Mouse (Mus musculus) intestine, postnatal 0 days (tissue): Measurements from ENCODE around the gene Tha1. TPM values are rescaled to one million over a fixed set of nuclear protein-coding genes. Genes with fewer than 3 reads are reported as not detected.

Experiments
- ATAC-seq: fragments of 200-750 bp; cut with Nextera tagmentation; 2 replicates; pipeline ENCODE4 v1.8.0; 2017; ENCODE audit warnings: mild to moderate bottlenecking, moderate TSS enrichment, moderate library complexity
- H3K27ac ChIP-seq: fragments of 300-500 bp; sonication (generic); 2 replicates; pipeline ENCODE4 v1.5.1; 2014; ENCODE audit warnings: mild to moderate bottlenecking, low read depth, low read length, moderate library complexity
- H3K27me3 ChIP-seq: fragments of 300-500 bp; sonication (generic); replicated peaks from 2 replicates; pipeline ENCODE4 v1.6.1; 2014; ENCODE audit warnings: low read length, mixed read lengths; ENCODE audit not compliant: control insufficient read depth, insufficient read depth
- H3K36me3 ChIP-seq: fragments of 300-500 bp; sonication (generic); 2 replicates; pipeline ENCODE4 v1.6.1; 2014; ENCODE audit warnings: mild to moderate bottlenecking, moderate library complexity; ENCODE audit not compliant: control insufficient read depth, insufficient read depth
- H3K4me1 ChIP-seq: fragments of 300-500 bp; sonication (generic); replicated peaks from 2 replicates; pipeline ENCODE4 v1.6.1; 2014; ENCODE audit warnings: antibody characterized with exemption, low read length, mixed read lengths; ENCODE audit not compliant: control insufficient read depth, insufficient read depth
- H3K4me2 ChIP-seq: fragments of 300-500 bp; sonication (generic); replicated peaks from 2 replicates; pipeline ENCODE4 v1.6.1; 2014; ENCODE audit warnings: low read depth, mild to moderate bottlenecking, moderate library complexity
- H3K4me3 ChIP-seq: fragments of 300-500 bp; sonication (generic); 2 replicates; pipeline ENCODE4 v1.5.1; 2014; ENCODE audit warnings: low read depth, low read length
- H3K9ac ChIP-seq: fragments of 300-500 bp; sonication (generic); 2 replicates; pipeline ENCODE4 v1.6.1; 2014; ENCODE audit warnings: mild to moderate bottlenecking, low read depth, low read length
- H3K9me3 ChIP-seq: fragments of 300-500 bp; sonication (generic); 2 replicates; pipeline ENCODE4 v1.6.1; 2016; ENCODE audit warnings: mixed run types; ENCODE audit not compliant: control insufficient read depth
- CTCF ChIP-seq: sonication (generic); IDR thresholded peaks from 2 replicates; pipeline ENCODE4 v1.5.1; 2016; ENCODE audit warnings: low read depth, mild to moderate bottlenecking, control low read depth, antibody characterized with exemption, moderate library complexity
- WGBS: fragments of 180-500 bp; shearing (Covaris S2); extraction: QIAGEN DNeasy Blood & Tissue Kit; methylation state at CpG from one replicate; pipeline ENCODE4 v1.1.7; 2014; 5-methylcytosine and 5-hydroxymethylcytosine counted together
- polyA plus RNA-seq: library from polyadenylated mRNA; unstranded; fragments of >200 nt; fragmentation: Nextera tagmentation; extraction: Ambion mirVana; gene quantifications from 2 replicates; pipeline ENCODE4 v1.2.1, GENCODE M21; 2015

The Tha1 gene
- polyA plus RNA-seq, 1 experiment from 2014 or later: 15.8 TPM

DNA sequence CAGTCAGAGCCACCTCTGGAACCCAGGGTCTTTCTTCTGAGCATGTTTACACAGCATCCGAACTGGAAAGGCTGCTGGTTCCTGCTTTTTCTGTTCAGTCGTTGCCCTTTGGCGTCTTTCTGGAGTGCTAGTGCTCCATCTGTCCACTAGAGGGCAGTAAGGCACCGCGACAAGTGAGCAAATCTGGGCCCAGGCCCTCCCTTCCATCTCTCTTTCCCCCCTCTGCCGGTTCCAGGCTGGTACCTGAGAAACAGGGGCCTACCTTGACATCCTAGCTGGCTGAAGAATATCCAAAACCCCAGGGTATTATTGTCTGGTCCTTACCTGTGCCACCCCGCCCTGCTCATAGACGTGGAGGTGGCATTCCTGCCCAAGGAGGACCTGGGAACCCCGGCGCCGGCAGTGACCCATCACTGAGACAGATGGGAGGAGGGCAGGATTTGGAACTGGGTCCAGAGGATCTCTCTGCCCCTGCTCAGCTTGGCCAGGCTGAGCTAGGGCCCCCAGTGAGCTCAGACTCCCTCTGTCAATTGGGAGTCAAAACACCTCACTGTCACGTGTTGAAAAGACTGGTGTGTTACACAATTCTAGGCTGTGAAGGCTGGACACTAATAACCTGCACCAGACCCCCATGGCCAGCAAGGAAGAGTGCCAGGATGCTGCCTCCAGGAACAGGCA is 2.5 kb downstream of the Tha1 start:
- Histone ChIP-seq H3K36me3 (peaks cover 4% of the 10 kb centered on the region; the same call in 1 of the 2 replicates), H3K4me2 (no peak overlapping the region), H3K9ac (no peak overlapping the region), H3K27me3 (no peaks in the 10 kb centered on the region), H3K27ac (no peak overlapping the region), H3K4me3 (no peak overlapping the region), H3K9me3 (no peaks in the 10 kb centered on the region), H3K4me1 (peaks cover 5% of the 10 kb centered on the region; the same call in 1 of the 2 replicates)
- ATAC-seq: peak; percentile 15; the same call in 1 of the 2 replicates
- 40% methylated on average over 12 of the region's 12 CpGs for WGBS
- peak; percentile 99 for TF ChIP-seq CTCF

GRCm38 (mm10) chr11:117865988-117866387 is 7.3 kb downstream of the Tha1 start:
- H3K9me3 ChIP-seq: no peaks in the 10 kb centered on the region
- no peak overlapping the region for H3K27ac ChIP-seq
- no peak overlapping the region for H3K4me3 ChIP-seq
- no peak for TF ChIP-seq CTCF
- peaks cover 4% of the 10 kb centered on the region; the same call in 1 of the 2 replicates for H3K36me3 ChIP-seq
- WGBS: 51% methylated on average over 6 of the region's 6 CpGs
- H3K4me2 ChIP-seq: no peak overlapping the region
- H3K27me3 ChIP-seq: no peaks in the 10 kb centered on the region
- no peak overlapping the region for H3K9ac ChIP-seq
- no peak for ATAC-seq
- H3K4me1 ChIP-seq: peaks cover 11% of the 10 kb centered on the region; the same call in 1 of the 2 replicates

DNA sequence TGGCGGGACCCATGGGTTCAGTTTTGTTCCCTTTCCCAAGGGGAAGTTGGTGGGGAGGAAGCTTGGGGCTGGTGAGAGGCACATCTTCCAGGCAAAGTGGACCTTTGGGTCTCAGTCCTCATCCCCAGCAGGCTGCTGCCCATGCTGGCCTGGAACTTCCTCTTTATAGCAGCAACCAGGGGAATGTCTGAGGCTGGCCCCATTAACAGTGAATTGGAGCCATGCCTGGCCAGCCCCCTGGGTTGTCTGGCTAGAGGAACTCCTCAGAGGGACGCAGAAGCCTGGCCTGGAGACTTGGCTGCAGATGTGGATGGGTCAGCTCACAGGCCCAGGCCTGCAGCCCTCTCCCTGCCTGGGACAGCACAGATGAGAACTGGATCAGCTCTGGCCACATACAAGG is 8.5 kb downstream of the Tha1 start:
- no peak for TF ChIP-seq CTCF
- Histone ChIP-seq H3K9me3 (no peaks in the 10 kb centered on the region), H3K4me3 (no peak overlapping the region), H3K36me3 (peaks cover 4% of the 10 kb centered on the region; the same call in 1 of the 2 replicates), H3K4me1 (0 out of 2 replicates have a peak, but pooled peaks cover 11% of the 10 kb centered on the region), H3K27ac (no peak overlapping the region), H3K27me3 (no peaks in the 10 kb centered on the region), H3K9ac (peak overlapping the region; percentile 17; the same call in 1 of the 2 replicates), H3K4me2 (no peak overlapping the region)
- ATAC-seq: no peak
- WGBS: 74% methylated on average over 2 of the region's 2 CpGs

GRCm38 (mm10) chr11:117863174-117863856 is 10.0 kb downstream of the Tha1 start:
- Histone ChIP-seq H3K9me3 (no peaks in the 10 kb centered on the region), H3K27me3 (no peaks in the 10 kb centered on the region), H3K4me3 (no peak overlapping the region), H3K27ac (peak overlapping the region; percentile 68), H3K4me2 (peak overlapping the region; percentile 22), H3K36me3 (no peaks in the 10 kb centered on the region; the same call in 1 of the 2 replicates), H3K4me1 (0 out of 2 replicates have a peak, but pooled peaks cover 11% of the 10 kb centered on the region), H3K9ac (no peak overlapping the region)
- WGBS: 21% methylated on average over 11 of the region's 11 CpGs
- no peak for TF ChIP-seq CTCF
- peak; percentile 77 for ATAC-seq

GRCm38 (mm10) chr11:117860601-117861000 is 12.7 kb downstream of the Tha1 start, which contains the start of gene Tmem235:
TSS of gene Tmem235 (plus strand) at chr11:117860752.
- no peak within 1 kb of the TSS for H3K4me3 ChIP-seq
- H3K9me3 ChIP-seq: no peaks in the 10 kb centered on the region
- H3K9ac ChIP-seq: no peak within 1 kb of the TSS
- WGBS: 12% methylated on average over 23 of the region's 23 CpGs
- 0 out of 2 replicates have a peak, but pooled peaks cover 11% of the 10 kb centered on the region for H3K4me1 ChIP-seq
- H3K27me3 ChIP-seq: no peaks in the 10 kb centered on the region
- H3K36me3 ChIP-seq: peaks cover 20% of the 10 kb centered on the region
- no peak within 1 kb of the TSS for H3K27ac ChIP-seq
- H3K4me2 ChIP-seq: peak within 1 kb of the TSS; percentile 28
- no peak for ATAC-seq
- peak; percentile 19; the same call in 1 of the 2 replicates for TF ChIP-seq CTCF

DNA sequence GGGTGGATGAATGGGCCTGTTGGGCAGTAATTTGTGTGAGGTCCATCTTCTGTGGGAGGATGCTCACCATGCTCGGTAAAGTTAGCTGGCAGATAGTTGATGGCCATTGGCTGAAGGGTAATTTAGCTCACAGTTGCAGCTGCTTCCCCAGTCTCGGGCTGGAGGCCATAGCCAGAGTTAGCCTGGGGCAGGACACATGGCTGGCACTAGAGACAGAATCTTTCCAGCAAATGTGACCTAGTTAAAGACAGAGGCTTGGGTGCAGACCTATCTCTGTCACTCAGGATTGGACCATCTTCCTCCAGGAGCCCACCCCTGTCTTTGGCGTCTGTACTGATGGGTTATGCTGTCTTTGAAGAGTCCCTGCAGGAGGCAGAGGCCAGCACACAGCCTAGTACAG is 14.9 kb downstream of the Tha1 start:
- Histone ChIP-seq H3K36me3 (peaks cover 23% of the 10 kb centered on the region), H3K4me1 (0 out of 2 replicates have a peak, but pooled peaks cover 4% of the 10 kb centered on the region), H3K9me3 (no peaks in the 10 kb centered on the region), H3K27ac (no peak overlapping the region), H3K4me3 (no peak overlapping the region), H3K27me3 (no peaks in the 10 kb centered on the region), H3K9ac (no peak overlapping the region), H3K4me2 (no peak overlapping the region)
- no peak for TF ChIP-seq CTCF
- 54% methylated on average over 3 of the region's 3 CpGs for whole genome bisulfite sequencing
- ATAC-seq: no peak
